Mouse (Mus musculus) heart, postnatal 0 days (tissue): ENCODE measurements around the gene Cyp2w1. TPM values are rescaled to one million over a fixed set of nuclear protein-coding genes. Genes with fewer than 3 reads are reported as not detected.

Experiments used
- ATAC-seq: fragments of 200-750 bp; cut with Nextera tagmentation; 2 replicates; pipeline ENCODE4 v1.8.0; 2017; ENCODE audit warnings: low read depth, moderate number of reproducible peaks, moderate library complexity; ENCODE audit not compliant: insufficient read depth
- DNase-seq: peaks from one replicate; pipeline ENCODE4 v3.0.0-alpha.2; 2016; ENCODE audit warnings: low spot score
- H3K27ac ChIP-seq: fragments of 300-500 bp; sonication (generic); 2 replicates; pipeline ENCODE4 v1.5.1; 2014; ENCODE audit warnings: low read depth, mild to moderate bottlenecking
- H3K27me3 ChIP-seq: fragments of 300-500 bp; sonication (generic); 2 replicates; pipeline ENCODE4 v1.6.1; 2014; ENCODE audit warnings: low read length, mixed read lengths; ENCODE audit not compliant: control insufficient read depth, insufficient read depth
- H3K36me3 ChIP-seq: fragments of 300-500 bp; sonication (generic); replicated peaks from 2 replicates; pipeline ENCODE4 v1.6.1; 2014; ENCODE audit warnings: low read length, mixed read lengths; ENCODE audit not compliant: control insufficient read depth, insufficient read depth
- H3K4me1 ChIP-seq: fragments of 300-500 bp; sonication (generic); 2 replicates; pipeline ENCODE4 v1.6.1; 2014; ENCODE audit warnings: antibody characterized with exemption; ENCODE audit not compliant: control insufficient read depth, insufficient read depth
- H3K4me2 ChIP-seq: fragments of 300-500 bp; sonication (generic); 2 replicates; pipeline ENCODE4 v1.6.1; 2014; ENCODE audit warnings: low read depth, mild to moderate bottlenecking, low read length, moderate library complexity
- H3K4me3 ChIP-seq: fragments of 300-500 bp; sonication (generic); 2 replicates; pipeline ENCODE4 v1.5.1; 2014; ENCODE audit warnings: low read depth, low read length
- H3K9ac ChIP-seq: fragments of 300-500 bp; sonication (generic); replicated peaks from 2 replicates; pipeline ENCODE4 v1.6.1; 2014; ENCODE audit warnings: low read depth, low read length, mixed read lengths
- H3K9me3 ChIP-seq: fragments of 300-500 bp; sonication (generic); replicated peaks from 2 replicates; pipeline ENCODE4 v1.6.1; 2016; ENCODE audit warnings: low read length; ENCODE audit not compliant: control insufficient read depth
- CTCF ChIP-seq: IDR thresholded peaks from 2 replicates; pipeline ENCODE4 v1.5.1; 2016; ENCODE audit warnings: antibody characterized with exemption, control low read depth, low read depth
- EP300 ChIP-seq: IDR thresholded peaks from 2 replicates; pipeline ENCODE4 v1.6.1; 2016; ENCODE audit warnings: antibody characterized with exemption, low read depth
- WGBS: fragments of 180-500 bp; shearing (Covaris S2); extraction: QIAGEN DNeasy Blood & Tissue Kit; methylation state at CpG from one replicate; pipeline ENCODE4 v1.1.7; 2014; 5-methylcytosine and 5-hydroxymethylcytosine counted together
- polyA plus RNA-seq: library from polyadenylated mRNA; unstranded; fragments of >200 nt; fragmentation: Nextera tagmentation; extraction: Ambion mirVana; gene quantifications from 2 replicates; pipeline ENCODE4 v1.2.1, GENCODE M21; 2015
- total RNA-seq: library from RNA; depleted of rRNA; stranded (reverse); fragments of >200 nt; gene quantifications from 2 replicates; pipeline ENCODE4 v1.2.3, GENCODE M21; 2014; ENCODE audit warnings: low replicate concordance

The Cyp2w1 gene
- total and polyA plus RNA-seq, 2 experiments from 2014 or later, result not detected

GRCm38 (mm10) chr5:139378986-139379629 is 26.7 kb downstream of the Cyp2w1 start:
- H3K27ac ChIP-seq, result peak overlapping the region; percentile 99
- peak overlapping the region; percentile 83 for H3K4me2 ChIP-seq
- H3K9ac ChIP-seq, result 0 out of 2 replicates have a peak overlapping the region, but pooled peaks have one; percentile 18
- TF ChIP-seq CTCF (no peak), EP300 (no peak; the same call in 1 of the 2 replicates)
- 11% methylated on average over 21 of the region's 21 CpGs for WGBS
- H3K4me1 ChIP-seq, result peaks cover 73% of the 10 kb centered on the region
- H3K36me3 ChIP-seq, result no peaks in the 10 kb centered on the region
- no peaks in the 10 kb centered on the region for H3K27me3 ChIP-seq
- H3K4me3 ChIP-seq, result no peak overlapping the region
- H3K9me3 ChIP-seq, result no peaks in the 10 kb centered on the region
- peak; percentile 86 for DNase-seq
- ATAC-seq, result peak; percentile 61

- no peaks in the 10 kb centered on the region for H3K9me3 ChIP-seq
- peak overlapping the region; percentile 83 for H3K4me2 ChIP-seq
- TF ChIP-seq EP300 (no peak), CTCF (no peak)
- H3K4me3 ChIP-seq, result peak overlapping the region; percentile 85
- H3K27me3 ChIP-seq, result no peaks in the 10 kb centered on the region
- peak overlapping the region; percentile 84; the same call in 1 of the 2 replicates for H3K9ac ChIP-seq
- WGBS, result 14% methylated on average over 8 of the region's 8 CpGs
- ATAC-seq, result no peak
- peaks cover 81% of the 10 kb centered on the region for H3K4me1 ChIP-seq
- peak overlapping the region; percentile 99 for H3K27ac ChIP-seq
- DNase-seq, result no peak
- H3K36me3 ChIP-seq, result no peaks in the 10 kb centered on the region
Measured at GRCm38 (mm10) chr5:139379771-139380384, 27.5 kb downstream of the Cyp2w1 start.

- H3K9ac ChIP-seq, result peak overlapping the region; percentile 84
- peak overlapping the region; percentile 99 for H3K27ac ChIP-seq
- H3K4me3 ChIP-seq, result peak overlapping the region; percentile 85
- no peaks in the 10 kb centered on the region for H3K27me3 ChIP-seq
- WGBS, result under 1% methylated on average over 64 of the region's 73 CpGs
- TF ChIP-seq EP300 (peak; percentile 58; the same call in 1 of the 2 replicates), CTCF (no peak)
- ATAC-seq (peak; percentile 71), DNase-seq (peak; percentile 96)
- H3K9me3 ChIP-seq, result no peaks in the 10 kb centered on the region
- peak overlapping the region; percentile 83 for H3K4me2 ChIP-seq
- H3K36me3 ChIP-seq, result no peaks in the 10 kb centered on the region
- H3K4me1 ChIP-seq, result peaks cover 85% of the 10 kb centered on the region
Measured at GRCm38 (mm10) chr5:139380385-139381248, 28.2 kb downstream of the Cyp2w1 start.

DNA sequence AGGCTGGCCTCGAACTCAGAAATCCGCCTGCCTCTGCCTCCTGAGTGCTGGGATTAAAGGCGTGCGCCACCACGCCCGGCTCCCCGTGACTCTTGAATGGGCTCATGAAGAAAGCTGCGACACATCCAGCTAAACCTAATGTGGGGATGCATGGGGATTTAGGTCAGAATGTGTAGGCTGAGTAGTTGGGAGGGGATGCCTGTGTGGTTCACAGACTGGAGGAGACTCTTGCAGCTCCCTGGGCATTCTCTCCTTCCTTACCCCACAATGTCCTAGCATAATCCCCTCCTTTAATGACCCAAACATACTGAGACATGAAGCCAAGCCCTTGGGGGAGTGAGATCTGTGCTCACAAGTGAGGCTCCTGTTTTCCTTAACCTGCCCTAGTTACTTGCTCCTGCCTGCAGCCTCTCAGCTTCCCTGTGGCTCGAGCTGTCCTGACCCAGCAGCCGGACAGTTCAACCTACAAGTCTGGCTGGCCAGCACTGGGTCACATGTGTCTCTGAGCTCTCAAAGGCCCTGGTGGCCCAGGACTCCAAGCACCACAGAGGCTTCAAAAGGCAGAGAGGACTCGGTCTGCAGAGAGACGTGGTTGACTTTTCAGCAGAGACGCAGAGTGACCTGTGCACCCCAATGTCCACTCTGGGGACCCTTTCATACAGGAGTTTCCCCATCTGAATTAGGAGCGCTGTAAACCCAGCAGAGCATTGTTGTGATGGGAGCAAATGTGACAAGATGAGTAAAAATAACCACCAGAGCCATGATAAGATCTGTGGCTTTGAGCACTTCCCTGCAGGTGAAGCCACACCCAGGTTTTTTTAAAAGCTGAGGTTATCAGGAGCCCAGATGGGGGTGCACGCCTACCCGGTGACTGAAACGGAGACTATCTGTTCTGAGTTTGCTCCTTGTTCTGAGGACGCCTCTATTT is 29.4 kb downstream of the Cyp2w1 start:
- Histone ChIP-seq H3K27ac (peak overlapping the region; percentile 99), H3K4me3 (peak overlapping the region; percentile 85), H3K27me3 (no peaks in the 10 kb centered on the region), H3K4me1 (peaks cover 81% of the 10 kb centered on the region), H3K9ac (peak overlapping the region; percentile 46), H3K36me3 (no peaks in the 10 kb centered on the region), H3K9me3 (no peaks in the 10 kb centered on the region), H3K4me2 (peak overlapping the region; percentile 83)
- ATAC-seq, result no peak
- DNase-seq, result no peak
- no peak for TF ChIP-seq CTCF
- no peak for TF ChIP-seq EP300
- 42% methylated on average over 16 of the region's 18 CpGs for WGBS
